Mouse (Mus musculus) heart, adult 2 months (tissue): Measurements from ENCODE around the gene Gigyf2. TPM values are rescaled to one million over a fixed set of nuclear protein-coding genes. Genes with fewer than 3 reads are reported as not detected.
A peak's percentile ranks its signal among the peaks of the same experiment; 100 is the strongest.

Source experiments
- DNase-seq, 2 experiments: peaks; one replicate each; pipeline ENCODE4 v3.0.0; 2021
- H3K27ac ChIP-seq: fragments of 200-600 bp; 2 replicates; pipeline ENCODE4 v1.8.1; 2022
- H3K27me3 ChIP-seq: fragments of 200-500 bp; 2 replicates; pipeline ENCODE4 v1.6.1; 2012; ENCODE audit warnings: mild to moderate bottlenecking, low read length, inconsistent platforms, mixed read lengths; ENCODE audit not compliant: control insufficient read depth, insufficient read depth
- H3K36me3 ChIP-seq: fragments of 200-500 bp; 2 replicates; pipeline ENCODE4 v1.6.1; 2012; ENCODE audit warnings: low read length, inconsistent platforms; ENCODE audit not compliant: control insufficient read depth, insufficient read depth
- H3K4me1 ChIP-seq: fragments of 200-500 bp; 2 replicates; pipeline ENCODE4 v1.6.1; 2011; ENCODE audit warnings: low read length; ENCODE audit not compliant: control insufficient read depth, insufficient read depth
- H3K4me3 ChIP-seq: fragments of 200-600 bp; 2 replicates; pipeline ENCODE4 v1.8.1; 2022
- H3K79me2 ChIP-seq: fragments of 200-500 bp; replicated peaks from 2 replicates; pipeline ENCODE4 v1.6.1; 2012; ENCODE audit warnings: mild to moderate bottlenecking, inconsistent platforms, low read length, moderate library complexity, mixed read lengths; ENCODE audit not compliant: control insufficient read depth, insufficient read depth
- H3K9ac ChIP-seq: fragments of 200-500 bp; 2 replicates; pipeline ENCODE4 v1.6.1; 2012; ENCODE audit warnings: low read depth, mild to moderate bottlenecking, control low read depth, inconsistent platforms, low read length, mixed read lengths
- CTCF ChIP-seq: fragments of 200-600 bp; IDR thresholded peaks from 2 replicates; pipeline ENCODE4 v1.8.1; 2022; ENCODE audit warnings: antibody characterized with exemption, mild to moderate bottlenecking, moderate library complexity
- EP300 ChIP-seq: fragments of 200-500 bp; IDR thresholded peaks from 2 replicates; pipeline ENCODE4 v1.6.1; 2011; ENCODE audit warnings: low read depth, low read length, control low read depth; ENCODE audit not compliant: insufficient read depth
- POLR2A ChIP-seq: fragments of 200-500 bp; IDR thresholded peaks from 2 replicates; pipeline ENCODE4 v1.6.1; 2011; ENCODE audit warnings: mild to moderate bottlenecking, low read depth, low read length, control low read depth; ENCODE audit not compliant: insufficient read depth
- WGBS: fragments of 180-500 bp; shearing (Covaris S2); methylation state at CpG from one replicate; pipeline ENCODE4 v1.1.7; 2018; 5-methylcytosine and 5-hydroxymethylcytosine counted together
- intact Hi-C: fragments of 180-260 bp; cut with DNase I; formaldehyde crosslinking; loops from one replicate; pipeline ENCODE4 v1.15.1; 2025
- polyA plus RNA-seq: library from polyadenylated mRNA; depleted of rRNA; stranded (reverse); fragments of >200 nt; gene quantifications from 2 replicates; pipeline ENCODE4 v1.2.3, GENCODE M21; 2012
- total RNA-seq, 2 experiments: library from RNA; stranded (reverse); gene quantifications; 2 replicates each; pipeline ENCODE4 v1.2.3; 2021

Gene Gigyf2
- total and polyA plus RNA-seq, 3 experiments = 19.3 to 47.7 (median 47.4) TPM

DNA sequence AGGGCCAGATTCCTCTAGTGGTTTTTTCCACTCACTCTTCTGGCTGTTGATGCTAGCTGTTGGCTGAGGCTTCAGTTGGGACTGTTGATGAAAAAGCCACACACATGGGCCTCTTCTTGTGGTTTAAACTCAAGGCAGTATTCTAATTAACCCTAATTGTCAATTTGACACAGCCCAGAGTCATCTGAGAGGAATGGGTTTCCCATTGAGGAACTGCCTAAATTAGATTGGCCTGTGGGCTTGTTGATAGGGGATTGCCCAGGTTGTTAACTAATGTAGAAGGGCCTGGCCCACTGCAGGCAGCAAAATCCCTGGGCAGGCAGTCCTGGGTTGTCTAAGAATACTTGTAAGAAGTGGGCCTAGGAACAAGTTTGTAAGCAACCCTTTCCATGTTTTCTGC is 2.1 kb upstream of the Gigyf2 start:
- TF ChIP-seq EP300 (no peak), CTCF (no peak), POLR2A (no peak)
- no peak overlapping the region for H3K9ac ChIP-seq
- peaks cover 6% of the 10 kb centered on the region for H3K36me3 ChIP-seq
- no peak overlapping the region for H3K27ac ChIP-seq
- H3K79me2 ChIP-seq = no peaks in the 10 kb centered on the region
- intact Hi-C loops = no loop called here
- peaks cover 1% of the 10 kb centered on the region for H3K4me1 ChIP-seq
- H3K27me3 ChIP-seq = no peaks in the 10 kb centered on the region
- H3K4me3 ChIP-seq = no peak overlapping the region
- DNase-seq = no peak

DNA sequence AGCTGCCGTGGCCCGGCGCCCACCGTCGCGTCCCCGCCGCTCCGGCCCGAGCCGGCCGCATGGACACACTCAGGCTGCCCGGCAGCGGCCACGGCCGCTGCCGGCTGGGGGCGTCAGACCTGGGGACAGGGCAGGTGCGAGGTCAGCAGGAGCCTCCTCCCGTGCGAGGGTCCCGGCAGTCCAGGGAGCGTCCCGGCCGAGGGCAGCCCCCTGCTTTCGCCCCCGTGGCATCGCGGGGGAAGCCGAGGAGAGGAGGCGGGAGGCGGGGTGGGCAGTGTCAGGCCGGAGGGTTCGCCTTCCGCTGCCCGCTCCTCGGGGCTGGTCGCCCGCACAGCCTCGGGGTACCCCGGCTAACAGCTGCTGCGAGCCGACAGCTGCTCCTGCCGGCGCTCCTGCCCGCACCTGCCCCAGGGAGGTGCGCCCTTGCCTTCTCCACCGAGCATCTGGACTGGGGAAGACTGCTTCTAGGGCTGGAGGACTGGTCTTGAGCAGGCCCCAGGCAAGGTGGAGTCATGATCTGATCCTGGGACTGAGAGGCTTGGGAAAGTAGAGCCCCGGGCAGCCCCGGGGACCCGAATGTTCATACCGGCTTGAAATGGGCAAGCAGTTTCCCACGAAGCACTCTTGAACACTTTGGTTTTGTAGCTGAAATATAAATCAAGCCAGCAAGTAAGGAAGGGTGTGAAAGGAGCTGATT is 515 bp downstream of the Gigyf2 start:
- Histone ChIP-seq H3K4me1 (peaks cover 6% of the 10 kb centered on the region), H3K79me2 (no peaks in the 10 kb centered on the region), H3K27me3 (no peaks in the 10 kb centered on the region), H3K27ac (peak overlapping the region; percentile 90), H3K36me3 (peaks cover 10% of the 10 kb centered on the region), H3K9ac (peak overlapping the region; percentile 89), H3K4me3 (peak overlapping the region; percentile 98)
- intact Hi-C loops = no loop called here
- DNase-seq = no peak
- TF ChIP-seq EP300 (no peak), CTCF (peak; percentile 12; the same call in 1 of the 2 replicates)
- under 1% methylated on average over 51 of the region's 53 CpGs for WGBS

DNA sequence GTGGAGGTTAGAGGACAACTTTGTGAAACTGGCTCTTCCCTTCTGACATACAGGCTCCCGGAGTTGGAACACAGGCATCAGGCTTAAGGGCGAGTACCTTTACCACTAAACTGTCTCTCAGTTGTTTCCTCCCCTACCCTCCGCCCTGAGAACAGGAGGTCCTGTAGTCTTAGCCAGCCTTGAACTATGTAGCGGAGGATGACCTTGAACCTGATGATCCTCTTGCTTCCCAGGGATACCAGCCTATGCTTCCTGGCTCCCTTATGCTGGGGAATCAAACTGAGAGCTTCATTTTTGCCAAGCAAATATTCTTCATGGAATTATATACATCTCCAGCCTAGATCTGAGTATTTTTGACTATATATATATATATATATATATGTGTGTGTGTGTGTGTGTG is 5.0 kb downstream of the Gigyf2 start:
- WGBS = 64% methylated on average over 4 of the region's 4 CpGs
- no peak overlapping the region for H3K27ac ChIP-seq
- intact Hi-C loops = no loop called here

GRCm38 (mm10) chr1:87350576-87350975 is 23.8 kb downstream of the Gigyf2 start:
- intact Hi-C loops = loop anchor here (10.0 kb wide), 1 partner anchor 106 kb away; no protein-coding TSS in a partner anchor
- H3K9ac ChIP-seq = no peak overlapping the region
- DNase-seq = no peak
- WGBS = 67% methylated on average over 2 of the region's 2 CpGs
- peaks cover 2% of the 10 kb centered on the region; the same call in 1 of the 2 replicates for H3K79me2 ChIP-seq
- H3K27ac ChIP-seq = no peak overlapping the region
- no peaks in the 10 kb centered on the region; the same call in 1 of the 2 replicates for H3K4me1 ChIP-seq
- H3K36me3 ChIP-seq = no peaks in the 10 kb centered on the region; the same call in 1 of the 2 replicates
- no peak overlapping the region for H3K4me3 ChIP-seq
- TF ChIP-seq CTCF (no peak), POLR2A (no peak), EP300 (no peak)
- H3K27me3 ChIP-seq = no peaks in the 10 kb centered on the region

More for the DNA sequence above, 5.0 kb downstream of the Gigyf2 start:
- peaks cover 10% of the 10 kb centered on the region for H3K36me3 ChIP-seq
- DNase-seq = no peak
- H3K4me1 ChIP-seq = peaks cover 6% of the 10 kb centered on the region
- H3K4me3 ChIP-seq = no peak overlapping the region
- H3K9ac ChIP-seq = no peak overlapping the region
- no peaks in the 10 kb centered on the region for H3K79me2 ChIP-seq
- no peaks in the 10 kb centered on the region for H3K27me3 ChIP-seq
- no peak for TF ChIP-seq POLR2A
- no peak for TF ChIP-seq CTCF
- no peak for TF ChIP-seq EP300

DNA sequence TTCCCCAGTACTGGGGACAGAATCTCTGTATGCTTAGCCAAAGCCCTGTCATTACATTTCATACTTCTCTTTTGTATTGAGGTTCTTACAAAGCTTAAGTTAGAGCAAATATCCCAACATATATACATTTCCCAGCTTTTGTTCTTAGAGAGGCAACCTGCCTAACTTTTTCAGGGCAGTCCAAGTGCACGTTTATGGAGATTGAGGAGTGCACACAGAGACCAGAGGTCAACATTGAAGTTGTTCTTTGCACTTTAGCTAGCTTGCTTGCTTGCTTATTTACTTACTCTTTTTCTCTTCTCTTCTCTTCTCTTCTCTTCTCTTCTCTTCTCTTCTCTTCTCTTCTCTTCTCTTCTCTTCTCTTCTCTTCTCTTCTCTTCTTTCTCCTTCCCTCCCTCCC is 33.5 kb downstream of the Gigyf2 start:
- H3K4me1 ChIP-seq = no peaks in the 10 kb centered on the region
- H3K27me3 ChIP-seq = no peaks in the 10 kb centered on the region
- no peak overlapping the region for H3K4me3 ChIP-seq
- no peak overlapping the region for H3K27ac ChIP-seq
- WGBS = 71% methylated on average over 1 of the region's 1 CpGs
- intact Hi-C loops = no loop called here
- H3K79me2 ChIP-seq = no peaks in the 10 kb centered on the region
- H3K9ac ChIP-seq = no peak overlapping the region
- no peak for TF ChIP-seq EP300
- TF ChIP-seq POLR2A = no peak
- TF ChIP-seq CTCF = no peak
- DNase-seq = no peak
- peaks cover 2% of the 10 kb centered on the region; the same call in 1 of the 2 replicates for H3K36me3 ChIP-seq

DNA sequence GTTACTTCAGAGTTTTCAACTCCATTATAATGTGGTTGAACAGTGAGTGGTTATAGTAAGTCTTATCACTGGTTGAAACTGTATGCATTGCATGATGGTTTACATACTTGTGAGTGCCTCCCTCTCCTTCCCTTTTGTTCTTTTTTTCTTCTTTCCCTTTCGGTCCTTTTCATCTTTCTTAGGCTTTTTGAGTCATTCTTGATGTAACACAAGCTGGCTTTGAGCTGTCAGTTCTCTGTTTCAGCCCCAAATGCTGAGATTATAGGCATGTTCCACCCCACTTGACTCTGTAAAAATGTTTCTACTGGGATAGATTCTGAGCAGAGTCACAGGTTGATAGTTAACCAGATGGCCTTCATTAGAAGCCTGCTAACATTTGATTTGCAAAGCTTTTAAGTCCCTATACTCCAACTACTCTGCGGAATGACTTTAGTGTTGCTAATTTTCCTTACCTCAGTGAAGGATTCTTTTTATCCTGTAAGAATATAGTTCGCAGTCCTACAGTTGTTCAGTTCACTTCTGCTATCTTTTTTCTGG is 51.3 kb downstream of the Gigyf2 start:
- no peaks in the 10 kb centered on the region for H3K27me3 ChIP-seq
- WGBS = 89% methylated on average over 3 of the region's 3 CpGs
- H3K27ac ChIP-seq = no peak overlapping the region
- peaks cover 4% of the 10 kb centered on the region for H3K36me3 ChIP-seq
- no peak for DNase-seq
- no peaks in the 10 kb centered on the region for H3K79me2 ChIP-seq
- intact Hi-C loops = no loop called here
- TF ChIP-seq CTCF (no peak), EP300 (no peak), POLR2A (no peak)
- no peak overlapping the region for H3K4me3 ChIP-seq
- H3K9ac ChIP-seq = no peak overlapping the region
- no peaks in the 10 kb centered on the region for H3K4me1 ChIP-seq
